Mouse (Mus musculus) c-Kit-positive CD71-positive TER-119-positive erythroid progenitor cells, embryonic 14.5 days (primary cell): ENCODE results near the gene Ehhadh.
"Not testable (repeated sequence)": the region's sequence is repeated elsewhere in the genome, so short reads cannot be mapped to it uniquely, and the experiment has no call there.

Experiments
- DNase-seq: peaks from one replicate; pipeline ENCODE4 v3.0.0-alpha.2; 2013; ENCODE audit warnings: low spot score

The Ehhadh gene

GRCm38 (mm10) chr16:21787516-21788353 lies at the start of gene Ehhadh:
TSS of gene Ehhadh (minus strand) at chr16:21787807.
- DNase-seq: peak; percentile 59

GRCm38 (mm10) chr16:21836311-21837072 lies 48.9 kb upstream of the Ehhadh start:
- no peak for DNase-seq

GRCm38 (mm10) chr16:21835584-21835931 lies 48.0 kb upstream of the Ehhadh start:
- DNase-seq: no peak

DNA sequence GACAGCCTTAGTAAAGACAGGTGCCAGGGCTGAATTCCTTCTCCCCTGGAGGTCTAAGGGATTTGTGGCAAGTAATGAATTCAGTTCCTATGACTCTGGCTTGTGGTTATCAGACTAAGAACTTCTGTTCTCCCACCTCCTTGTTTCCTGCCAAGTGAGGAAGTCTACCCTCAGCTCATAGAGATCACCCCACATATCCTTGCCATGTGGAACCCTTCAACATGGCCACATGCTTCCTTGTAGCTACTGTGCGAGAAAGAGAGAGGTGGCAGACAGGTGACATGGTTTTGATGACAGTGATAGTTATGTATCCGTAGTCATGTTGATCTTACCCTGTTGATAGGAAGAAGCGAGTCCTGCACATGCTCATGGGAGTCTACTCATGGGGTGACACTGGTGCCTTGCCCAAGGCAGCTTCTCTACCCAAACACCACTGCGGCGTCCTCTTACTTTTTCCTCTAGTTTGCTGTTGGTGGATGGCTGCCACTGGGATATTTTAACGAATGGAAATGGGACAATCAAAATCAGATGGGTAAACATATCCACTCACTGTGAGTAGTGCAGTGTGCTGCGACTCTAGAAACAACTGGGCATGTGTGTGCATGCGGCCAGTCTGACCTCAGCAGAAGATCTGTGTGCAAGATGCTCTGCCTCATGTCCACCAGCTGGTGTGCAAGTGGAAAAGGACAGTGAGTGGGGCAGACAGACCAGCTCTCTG lies 47.4 kb upstream of the Ehhadh start:
- no peak for DNase-seq

- DNase-seq: no peak
Observed at GRCm38 (mm10) chr16:21833970-21834369, 46.4 kb upstream of the Ehhadh start.

DNA sequence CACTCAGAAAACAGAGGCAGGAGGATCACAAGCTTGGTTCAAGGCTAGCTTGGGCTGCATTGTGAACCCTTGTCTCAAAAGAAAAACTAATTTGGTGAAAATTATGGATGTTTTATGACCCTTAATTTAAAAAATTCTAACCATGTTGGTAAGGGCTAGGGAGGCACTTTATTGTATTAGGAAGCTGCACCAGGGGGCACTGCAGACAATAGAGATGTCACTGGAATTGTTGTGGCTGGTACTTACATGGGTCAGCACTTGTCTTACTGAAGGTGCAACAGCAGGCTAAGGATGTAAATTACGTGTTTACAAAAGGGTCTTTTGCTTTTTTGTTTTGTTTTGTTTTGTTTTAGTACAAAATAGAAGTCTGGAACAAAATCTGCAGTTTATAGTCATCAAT lies 45.9 kb upstream of the Ehhadh start:
- no peak for DNase-seq

GRCm38 (mm10) chr16:21831764-21832163 lies 44.2 kb upstream of the Ehhadh start:
- DNase-seq: no peak

GRCm38 (mm10) chr16:21830784-21831183 lies 43.2 kb upstream of the Ehhadh start:
- DNase-seq: no peak

GRCm38 (mm10) chr16:21829711-21830110 lies 42.1 kb upstream of the Ehhadh start:
- DNase-seq: no peak

GRCm38 (mm10) chr16:21827581-21827980 lies 40.0 kb upstream of the Ehhadh start:
- no peak for DNase-seq

- no peak for DNase-seq
Observed at GRCm38 (mm10) chr16:21827153-21827552, 39.5 kb upstream of the Ehhadh start.

DNA sequence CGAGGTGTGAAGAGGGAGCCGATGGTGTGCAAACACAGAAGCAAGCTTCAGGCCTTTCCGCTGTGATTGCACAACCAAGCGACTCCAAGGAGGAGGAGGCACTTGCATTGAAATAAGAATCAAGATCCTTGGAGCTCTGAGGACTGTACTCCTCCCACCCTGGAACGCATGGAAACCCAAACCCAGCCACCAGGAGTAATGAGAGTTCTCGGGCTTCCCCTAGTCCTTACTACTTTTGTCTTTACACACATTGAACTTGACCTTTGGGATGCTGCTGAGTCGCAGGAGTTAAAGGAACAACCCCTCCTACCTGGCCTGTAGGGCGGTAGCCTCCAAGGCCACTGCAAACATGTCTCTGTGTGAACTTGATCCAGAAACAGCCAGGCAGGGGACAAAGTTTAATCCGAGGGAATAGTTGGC lies 38.0 kb upstream of the Ehhadh start:
- no peak for DNase-seq

- DNase-seq: no peak
Observed at GRCm38 (mm10) chr16:21818629-21819028, 31.0 kb upstream of the Ehhadh start.

GRCm38 (mm10) chr16:21818132-21818531 lies 30.5 kb upstream of the Ehhadh start:
- DNase-seq: peak; percentile 39

DNA sequence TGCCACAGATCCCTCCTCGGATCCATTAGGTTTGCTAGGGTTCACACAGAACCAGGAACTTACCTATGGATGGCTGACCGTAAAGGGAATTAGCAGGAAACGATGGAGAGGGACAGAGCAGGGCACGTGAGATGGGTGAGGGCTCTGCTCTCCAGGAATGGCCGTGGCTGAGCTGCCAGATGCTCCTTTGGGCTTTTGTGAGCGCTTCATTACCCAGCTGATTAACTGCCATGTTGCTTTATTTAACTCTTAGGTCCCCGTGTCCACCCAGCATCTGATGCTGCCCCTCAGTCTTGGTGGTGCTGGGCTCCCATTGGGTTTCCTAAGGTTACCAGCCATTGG lies 28.0 kb upstream of the Ehhadh start:
- DNase-seq: no peak

DNA sequence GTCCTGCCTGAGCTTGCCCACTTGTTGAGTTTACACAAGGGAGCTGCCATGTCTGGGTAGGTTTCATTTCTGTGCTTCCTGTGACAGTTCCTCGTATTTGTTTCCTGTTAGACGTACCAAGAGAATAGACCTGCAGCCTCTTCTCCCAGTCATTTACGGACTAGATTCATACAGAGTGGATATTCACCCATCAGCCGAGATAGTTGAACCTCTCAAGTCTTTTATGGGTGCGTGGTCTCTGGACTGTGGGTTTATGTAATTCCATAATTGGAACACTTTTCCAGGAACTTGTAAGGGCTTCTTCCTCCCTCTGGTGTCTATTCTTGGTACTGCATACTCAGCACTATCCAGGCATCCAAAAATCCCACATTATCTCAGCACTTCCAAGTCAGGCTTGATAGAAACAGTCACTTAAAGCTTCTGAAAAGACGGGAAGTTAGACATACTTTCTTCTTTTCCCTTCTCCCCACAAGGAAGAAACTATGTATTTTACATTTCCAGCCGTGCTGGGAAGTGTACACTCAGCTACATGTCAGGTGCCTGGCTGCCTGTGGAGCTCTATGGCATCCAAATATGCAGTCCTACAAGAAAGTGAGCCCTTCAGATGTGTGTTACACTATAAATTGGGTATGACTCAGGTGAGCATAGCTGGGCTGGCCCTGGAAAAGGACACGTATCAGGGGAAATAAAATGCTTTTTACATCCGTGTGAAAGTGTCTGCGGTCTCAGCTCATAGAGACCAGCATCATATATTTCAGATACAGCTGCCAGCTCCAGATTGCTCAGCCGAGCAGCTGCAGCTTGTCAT lies 27.5 kb upstream of the Ehhadh start:
- peak; percentile 30 for DNase-seq

GRCm38 (mm10) chr16:21813164-21813834 lies 25.7 kb upstream of the Ehhadh start:
- DNase-seq: no peak

- DNase-seq: not testable (repeated sequence)
Observed at GRCm38 (mm10) chr16:21807786-21808185, 20.2 kb upstream of the Ehhadh start.

GRCm38 (mm10) chr16:21806892-21807291 lies 19.3 kb upstream of the Ehhadh start:
- DNase-seq: no peak

- DNase-seq: no peak
Observed at GRCm38 (mm10) chr16:21804258-21804657, 16.7 kb upstream of the Ehhadh start.

- DNase-seq: peak; percentile 48
Observed at GRCm38 (mm10) chr16:21795071-21795470, 7.5 kb upstream of the Ehhadh start.
